Mouse (Mus musculus) cerebellum, adult 2 months (tissue): ENCODE measurements around the gene Tnfrsf11a. TPM values are rescaled to one million over a fixed set of nuclear protein-coding genes. Genes with fewer than 3 reads are reported as not detected.

Experiments used
- DNase-seq, 2 experiments: peaks; one replicate each; pipeline ENCODE4 v3.0.0; 2021
- H3K27ac ChIP-seq: fragments of 200-500 bp; 2 replicates; pipeline ENCODE4 v1.5.1; 2012; ENCODE audit warnings: low read length, control low read depth, inconsistent platforms; ENCODE audit not compliant: insufficient read depth
- H3K27me3 ChIP-seq: fragments of 200-500 bp; 2 replicates; pipeline ENCODE4 v1.6.1; 2012; ENCODE audit warnings: inconsistent platforms, mild to moderate bottlenecking, low read length, moderate library complexity; ENCODE audit not compliant: control insufficient read depth, insufficient read depth
- H3K4me1 ChIP-seq: fragments of 200-500 bp; 2 replicates; pipeline ENCODE4 v1.6.1; 2011; ENCODE audit warnings: low read length; ENCODE audit not compliant: control insufficient read depth, insufficient read depth
- H3K4me3 ChIP-seq: fragments of 200-500 bp; replicated peaks from 2 replicates; pipeline ENCODE3; 2011; ENCODE audit warnings: mild to moderate bottlenecking, low read depth, low read length, control low read depth; ENCODE audit not compliant: insufficient read depth
- CTCF ChIP-seq: fragments of 200-500 bp; IDR thresholded peaks from 2 replicates; pipeline ENCODE4 v1.5.1; 2011; ENCODE audit warnings: low read depth, mild to moderate bottlenecking, control low read depth, low read length, moderate library complexity, borderline replicate concordance; ENCODE audit not compliant: insufficient read depth
- POLR2A ChIP-seq: fragments of 200-500 bp; IDR thresholded peaks from 2 replicates; pipeline ENCODE4 v1.6.1; 2011; ENCODE audit warnings: low read length, control low read depth, borderline replicate concordance; ENCODE audit not compliant: insufficient read depth
- WGBS: fragments of 180-500 bp; shearing (Covaris S2); methylation state at CpG from one replicate; pipeline ENCODE4 v1.1.7; 2018; 5-methylcytosine and 5-hydroxymethylcytosine counted together
- polyA plus RNA-seq: library from polyadenylated mRNA; depleted of rRNA; stranded (reverse); fragments of >200 nt; gene quantifications from 2 replicates; pipeline ENCODE4 v1.2.3, GENCODE M21; 2012; rRNA removed

Gene Tnfrsf11a
- polyA plus RNA-seq = 1.4 and 1.6 TPM in 2 replicates

DNA sequence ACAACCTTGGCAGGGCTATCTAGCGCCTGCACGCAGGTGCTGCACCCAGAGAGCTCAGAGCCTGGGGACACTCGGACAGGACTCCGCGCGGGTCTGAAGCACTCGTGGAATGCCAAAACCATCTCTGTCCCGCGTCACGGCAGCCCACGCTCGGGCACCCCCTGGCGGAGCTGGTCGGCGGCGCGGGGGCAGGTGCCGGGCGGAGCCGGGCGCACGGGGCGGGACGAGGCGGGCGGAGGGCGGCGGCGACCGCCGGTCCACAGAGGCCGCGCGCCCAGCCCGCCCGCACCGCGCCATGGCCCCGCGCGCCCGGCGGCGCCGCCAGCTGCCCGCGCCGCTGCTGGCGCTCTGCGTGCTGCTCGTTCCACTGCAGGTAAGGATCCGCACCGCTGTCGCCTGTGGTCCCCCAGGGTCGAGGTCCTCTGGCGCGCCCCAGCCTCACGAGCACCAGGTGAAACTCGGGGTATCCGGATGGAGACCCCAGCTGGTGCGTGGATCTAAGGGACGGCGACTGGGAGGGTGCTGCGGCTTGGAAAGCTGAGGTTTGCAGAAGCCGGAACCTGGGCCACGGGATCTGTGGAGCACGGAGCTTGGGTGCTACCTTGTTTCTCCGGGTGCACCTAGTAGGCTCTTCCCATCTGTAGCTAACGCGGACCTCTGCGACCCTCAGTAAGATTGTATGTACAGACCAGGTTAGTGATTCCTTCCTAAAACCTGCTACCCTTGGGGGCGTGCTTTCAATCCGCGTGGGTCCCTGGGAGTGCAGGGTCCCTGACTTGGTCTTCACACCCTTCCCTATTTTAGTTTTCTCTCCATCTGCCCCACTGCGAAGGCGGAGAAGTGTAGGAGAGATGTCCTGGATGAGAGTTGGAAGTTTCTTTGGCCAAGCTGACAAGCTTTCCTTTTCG, at the start of gene Tnfrsf11a:
Gene Tnfrsf11a, plus strand, starts transcription at position 262 of the 908 bp plus-strand sequence.
- Histone ChIP-seq H3K4me1 (no peaks in the 10 kb centered on the region), H3K27ac (no peak within 1 kb of the TSS), H3K27me3 (no peaks in the 10 kb centered on the region), H3K4me3 (peak within 1 kb of the TSS; percentile 70)
- TF ChIP-seq POLR2A (no peak), CTCF (peak; percentile 45; the same call in 1 of the 2 replicates)
- peak; percentile 74 to 79 for DNase-seq
- WGBS = 2% methylated on average over 76 of the region's 77 CpGs

DNA sequence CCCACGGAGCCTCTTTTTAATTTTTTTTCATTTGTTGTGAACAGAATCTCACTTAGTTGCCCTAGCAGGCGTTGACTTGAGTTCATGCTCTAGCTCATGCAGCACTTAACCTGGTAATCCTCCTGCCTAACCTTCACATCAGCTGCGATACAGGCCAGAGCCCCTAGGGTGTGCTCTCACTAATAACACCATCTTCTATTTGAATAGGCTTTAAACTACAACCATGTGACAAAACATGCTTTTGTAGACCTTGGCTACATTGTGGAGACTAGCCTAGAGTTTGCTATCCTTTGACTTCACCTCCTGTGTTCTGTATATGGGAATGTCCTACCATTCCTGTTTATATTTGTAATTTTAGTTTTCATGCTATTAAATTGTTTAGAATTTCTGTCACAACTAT, 45.2 kb upstream of the Tnfrsf11a start:
- H3K4me3 ChIP-seq = no peak overlapping the region
- DNase-seq = no peak
- WGBS = 72% methylated on average over 3 of the region's 3 CpGs
- H3K4me1 ChIP-seq = no peaks in the 10 kb centered on the region
- TF ChIP-seq POLR2A (no peak), CTCF (no peak)
- no peak overlapping the region for H3K27ac ChIP-seq
- no peaks in the 10 kb centered on the region for H3K27me3 ChIP-seq

DNA sequence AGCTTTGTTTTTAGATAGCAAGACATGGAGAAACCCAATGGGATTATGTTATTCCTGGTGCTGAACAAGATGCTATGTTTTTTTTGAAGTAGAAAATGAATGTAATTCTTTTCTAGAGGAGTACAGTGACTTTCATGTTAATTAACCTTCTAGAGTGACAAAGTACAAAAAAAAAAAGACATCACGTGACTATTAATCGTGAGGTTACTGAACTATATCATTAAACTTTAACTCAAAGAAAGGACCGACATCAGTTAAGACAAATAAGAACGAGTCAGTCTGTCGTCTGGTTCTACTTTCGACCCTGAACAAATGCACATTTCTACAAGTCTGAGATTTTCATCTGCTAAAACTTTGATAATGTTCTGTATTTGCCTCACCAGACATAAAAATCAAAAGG, 42.2 kb upstream of the Tnfrsf11a start:
- 94% methylated on average over 6 of the region's 6 CpGs for WGBS
- no peak for TF ChIP-seq CTCF
- TF ChIP-seq POLR2A = no peak
- no peaks in the 10 kb centered on the region for H3K27me3 ChIP-seq
- H3K4me3 ChIP-seq = no peak overlapping the region
- no peaks in the 10 kb centered on the region for H3K4me1 ChIP-seq
- no peak overlapping the region for H3K27ac ChIP-seq
- no peak for DNase-seq

DNA sequence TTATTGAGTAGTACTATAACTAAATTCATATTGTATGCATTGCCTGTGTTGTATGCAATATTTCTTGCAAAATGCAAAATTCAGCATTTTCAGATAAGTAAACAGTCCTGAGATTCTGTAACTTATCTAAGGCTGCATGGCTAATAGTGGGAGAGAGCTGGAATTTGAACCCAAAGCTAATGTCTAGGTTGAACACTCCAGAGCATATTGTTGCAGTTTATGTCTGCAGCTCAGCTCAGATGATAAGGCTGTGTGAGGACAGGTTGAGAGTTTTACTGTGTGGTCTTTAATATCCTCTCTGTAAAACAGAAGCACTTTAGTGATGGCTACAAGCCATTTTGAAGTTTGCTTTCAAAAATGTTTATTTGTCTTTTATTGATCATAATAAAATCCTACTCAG, 41.0 kb upstream of the Tnfrsf11a start:
- no peak for TF ChIP-seq POLR2A
- TF ChIP-seq CTCF = no peak

GRCm38 (mm10) chr1:105742481-105742880, 38.0 kb upstream of the Tnfrsf11a start:
- Histone ChIP-seq H3K27ac (no peak overlapping the region), H3K4me3 (no peak overlapping the region), H3K27me3 (no peaks in the 10 kb centered on the region), H3K4me1 (no peaks in the 10 kb centered on the region)
- DNase-seq = no peak
- TF ChIP-seq CTCF (no peak), POLR2A (no peak)
- WGBS = 90% methylated on average over 1 of the region's 1 CpGs

More for the DNA sequence above, 41.0 kb upstream of the Tnfrsf11a start:
- DNase-seq = no peak
- no peaks in the 10 kb centered on the region for H3K27me3 ChIP-seq
- no peak overlapping the region for H3K27ac ChIP-seq
- H3K4me1 ChIP-seq = no peaks in the 10 kb centered on the region
- H3K4me3 ChIP-seq = no peak overlapping the region

DNA sequence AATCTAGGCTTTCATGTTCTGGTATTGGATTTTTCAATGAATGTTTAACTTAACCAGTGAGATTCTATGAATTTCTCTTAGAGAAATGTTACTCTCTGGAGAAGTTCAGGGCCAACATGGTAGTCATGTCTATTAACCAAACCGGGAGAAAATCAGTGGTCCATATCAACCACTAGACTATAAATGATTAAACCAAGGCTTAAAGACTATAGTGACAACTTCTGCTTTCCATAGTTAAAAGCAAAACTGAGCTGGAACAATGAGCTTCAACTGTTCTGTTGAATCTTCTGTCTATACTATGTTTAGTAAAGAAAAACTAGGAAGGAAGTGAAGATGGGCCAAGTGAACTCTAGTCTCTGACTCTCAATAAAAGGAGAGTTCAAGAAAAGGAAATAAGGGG, 34.1 kb upstream of the Tnfrsf11a start:
- no peaks in the 10 kb centered on the region for H3K4me1 ChIP-seq
- no peak for DNase-seq
- no peak overlapping the region for H3K4me3 ChIP-seq
- 96% methylated on average over 1 of the region's 1 CpGs for WGBS
- H3K27me3 ChIP-seq = no peaks in the 10 kb centered on the region
- TF ChIP-seq POLR2A (no peak), CTCF (no peak)
- no peak overlapping the region for H3K27ac ChIP-seq

GRCm38 (mm10) chr1:105746858-105747596, 33.5 kb upstream of the Tnfrsf11a start:
- no peak for DNase-seq
- 87% methylated on average over 5 of the region's 5 CpGs for WGBS
- Histone ChIP-seq H3K27me3 (no peaks in the 10 kb centered on the region), H3K4me1 (no peaks in the 10 kb centered on the region), H3K27ac (no peak overlapping the region), H3K4me3 (no peak overlapping the region)
- TF ChIP-seq POLR2A (no peak), CTCF (no peak)
